ENCODE assay signal across 13 mouse cellular contexts in the genomic region with DNA sequence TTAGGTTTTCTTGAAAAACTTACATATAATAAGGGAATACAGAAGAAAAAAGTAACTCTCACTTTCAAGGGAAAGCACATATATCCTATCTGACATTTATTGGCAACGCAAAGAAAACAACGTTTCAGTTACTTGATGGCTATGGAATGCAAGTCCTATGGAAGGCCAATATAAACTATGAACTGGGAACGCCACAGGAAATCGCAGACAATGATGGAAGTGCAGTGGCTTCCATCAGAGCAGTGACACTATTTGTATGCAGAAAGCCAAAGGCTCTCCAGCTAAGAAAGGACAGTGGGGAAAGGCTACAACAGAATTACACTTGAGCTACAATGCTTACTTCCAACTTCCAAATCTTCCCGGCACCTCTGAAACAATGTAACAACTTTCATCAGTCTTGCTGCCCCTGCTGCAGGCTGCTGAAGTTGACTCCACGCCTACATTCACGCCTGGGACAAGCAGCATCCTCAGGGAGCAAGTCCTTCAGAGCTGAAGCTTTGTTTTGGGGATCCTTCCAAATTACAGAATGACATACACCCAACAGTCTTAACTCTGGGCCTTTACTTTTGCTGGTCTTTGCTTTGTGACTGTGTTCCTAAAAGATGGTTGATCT.
"Had no signal": no experiment of that assay in that cellular context is flagged by ENCODE, and none has a peak within 500 bp of the region (broad histone marks: within the 10 kb centered on the region; RNA-seq: fewer than 3 reads in every experiment).

No protein-coding gene starts in this region.

- H3K9me3 ChIP-seq: intestine, embryonic 15.5 days; limb, embryonic 12.5 days; liver, embryonic 13.5 days; midbrain, embryonic 13.5 days; stomach, embryonic 15.5 days had no signal

- H3K4me2 ChIP-seq: intestine, embryonic 15.5 days; limb, embryonic 12.5 days; liver, embryonic 13.5 days; midbrain, embryonic 13.5 days; stomach, embryonic 15.5 days had no signal

- H3K9ac ChIP-seq: intestine, embryonic 15.5 days; limb, embryonic 12.5 days; liver, embryonic 13.5 days; liver, postnatal 0 days; midbrain, embryonic 13.5 days; stomach, embryonic 15.5 days had no signal

- DNase-seq: kidney, adult 18-20 months; kidney, postnatal 36 days; liver; liver, embryonic 13.5 days; liver, postnatal 0 days; right cerebral cortex, postnatal 14 days; thymus, adult 2 months; thymus, postnatal 25 days had no signal

- H3K36me3 ChIP-seq: intestine, embryonic 15.5 days; limb, embryonic 12.5 days; liver, embryonic 13.5 days; midbrain, embryonic 13.5 days; stomach, embryonic 15.5 days had no signal

- H3K4me3 ChIP-seq: intestine, embryonic 15.5 days; layer of hippocampus, adult 2 months; limb, embryonic 12.5 days; liver, embryonic 13.5 days; midbrain, embryonic 13.5 days; stomach, embryonic 15.5 days had no signal

- H3K27ac ChIP-seq: intestine, embryonic 15.5 days; layer of hippocampus, adult 2 months; limb, embryonic 12.5 days; liver, embryonic 13.5 days; midbrain, embryonic 13.5 days; stomach, embryonic 15.5 days had no signal

- ATAC-seq: intestine, embryonic 15.5 days; liver, postnatal 0 days; midbrain, embryonic 13.5 days had no signal

- H3K27me3 ChIP-seq: intestine, embryonic 15.5 days; limb, embryonic 12.5 days; liver, embryonic 13.5 days; midbrain, embryonic 13.5 days; stomach, embryonic 15.5 days had no signal

- H3K4me1 ChIP-seq: intestine, embryonic 15.5 days; liver, embryonic 13.5 days; stomach, embryonic 15.5 days had no signal
